Mouse (Mus musculus): ENCODE measurements around the gene Smyd3.

DNA sequence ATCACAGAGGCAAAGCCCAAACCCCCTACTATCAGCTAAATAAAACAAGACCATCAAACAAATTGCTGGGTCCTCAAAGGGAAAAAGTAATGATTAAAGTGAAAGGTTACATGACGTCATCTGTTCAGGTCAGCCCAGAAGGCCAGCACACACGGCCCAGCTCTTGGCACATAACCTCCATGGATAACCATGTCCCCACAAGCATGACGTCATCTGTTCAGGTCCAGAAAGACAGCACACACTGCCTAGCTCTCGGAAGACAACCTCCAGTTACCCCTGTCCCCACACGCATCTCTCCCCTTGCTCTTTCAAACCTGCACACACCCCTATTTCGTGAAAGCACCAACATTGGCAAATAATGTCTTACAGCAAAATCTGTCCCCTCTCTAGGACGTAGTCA, 84.0 kb downstream of the Smyd3 start:
- TF ChIP-seq CTCF (IDR thresholded peaks at IDR 0.05; ENCODE audit: low read depth, low read length) (no peak), POLR2A (IDR thresholded peaks at IDR 0.05; ENCODE audit: extremely low read depth, insufficient read depth, low read length) (no peak)

All from liver, adult 2 months (tissue).